Mouse (Mus musculus): ENCODE data around the gene Zfp280d. TPM values are rescaled to one million over a fixed set of nuclear protein-coding genes. Genes with fewer than 3 reads are reported as not detected.

The Zfp280d gene
- 41.2 and 49.3 TPM in 2 replicates for polyA plus RNA-seq (2016; fragmentation: Nextera tagmentation; extraction: Ambion mirVana)

DNA sequence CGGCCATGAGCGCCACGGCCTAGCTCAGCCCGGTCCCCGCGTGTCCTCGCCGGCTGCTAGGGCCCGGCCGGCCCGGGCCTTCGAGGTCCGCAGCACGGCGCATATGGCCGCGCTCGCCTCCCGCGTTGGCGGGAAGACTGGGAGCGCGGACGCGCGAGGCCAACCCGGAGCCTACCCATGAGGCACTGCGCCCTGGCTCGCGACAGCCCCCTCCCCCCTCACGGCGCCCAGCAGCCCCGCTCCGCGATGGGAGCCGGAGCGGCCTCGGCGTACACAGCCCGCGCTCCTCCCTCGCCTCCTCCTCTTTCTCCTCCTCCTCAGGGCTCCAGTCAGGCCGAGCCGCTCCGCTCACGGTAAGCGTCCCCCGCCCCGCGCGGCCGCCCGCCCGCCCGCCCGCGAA is at the start of gene Zfp280d:
Zfp280d (plus strand) TSS at position 184 of the 400 bp plus-strand sequence.
- Histone ChIP-seq H3K4me3 (peak within 1 kb of the TSS; percentile 77), H3K36me3 (peaks cover 6% of the 10 kb centered on the region; the same call in 1 of the 2 replicates), H3K9me3 (peaks cover 19% of the 10 kb centered on the region), H3K4me1 (replicated peaks) (peaks cover 18% of the 10 kb centered on the region), H3K27me3 (ENCODE audit: insufficient read depth, poor library complexity, severe bottlenecking) (peaks cover 13% of the 10 kb centered on the region; the same call in 1 of the 2 replicates), H3K27ac (peak within 1 kb of the TSS; percentile 99)
- WGBS = 1% methylated on average over 57 of the region's 57 CpGs
- peak; percentile 92 for DNase-seq (ENCODE audit: low spot score)

DNA sequence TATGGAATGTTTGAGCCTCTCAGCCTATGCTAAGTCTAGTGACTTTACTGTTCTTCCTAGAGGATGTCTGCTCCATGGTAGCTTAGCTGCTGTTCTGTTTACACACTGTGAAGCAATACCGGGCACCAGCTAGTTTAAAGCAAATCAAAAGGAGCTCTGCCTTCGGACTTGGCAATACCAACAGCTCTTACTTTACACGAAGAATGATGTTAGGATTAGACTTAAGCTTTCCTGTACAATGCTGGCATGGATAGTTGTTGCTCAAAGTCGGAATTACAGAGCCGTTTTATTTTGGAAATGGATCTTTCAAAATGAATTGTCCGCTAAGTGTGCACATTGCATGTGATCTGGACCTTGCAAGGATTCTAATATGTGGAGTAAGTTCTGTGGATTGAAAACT is 48.1 kb upstream of the Zfp280d start:
- DNase-seq (ENCODE audit: low spot score) = no peak
- Histone ChIP-seq H3K9me3 (peaks cover 9% of the 10 kb centered on the region), H3K36me3 (no peaks in the 10 kb centered on the region), H3K4me1 (replicated peaks) (no peaks in the 10 kb centered on the region), H3K27me3 (ENCODE audit: insufficient read depth, poor library complexity, severe bottlenecking) (no peaks in the 10 kb centered on the region), H3K4me3 (no peak overlapping the region), H3K27ac (no peak overlapping the region)
- 87% methylated on average over 6 of the region's 6 CpGs for WGBS

DNA sequence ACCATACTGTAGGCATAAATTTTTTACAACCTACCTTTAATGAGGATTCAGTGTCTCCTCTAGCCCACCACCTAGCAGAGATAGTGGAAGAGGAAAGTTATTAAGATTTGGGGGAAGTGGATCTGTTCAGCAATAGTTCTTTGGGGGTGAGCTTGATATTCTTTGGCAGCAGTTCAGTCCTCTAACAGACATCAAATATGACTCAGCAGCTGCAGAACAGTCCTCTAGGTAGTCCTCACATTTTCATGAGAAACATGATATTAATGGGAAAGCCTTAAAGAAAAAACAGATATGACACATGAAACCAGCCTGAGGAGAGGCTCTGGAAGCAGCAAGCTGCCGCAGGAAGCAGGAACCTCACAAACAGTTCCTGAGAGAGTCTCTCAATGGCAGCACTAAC is 22.0 kb upstream of the Zfp280d start:
- Histone ChIP-seq H3K9me3 (0 out of 2 replicates have a peak, but pooled peaks cover 4% of the 10 kb centered on the region), H3K4me3 (no peak overlapping the region), H3K27ac (no peak overlapping the region), H3K27me3 (ENCODE audit: insufficient read depth, poor library complexity, severe bottlenecking) (no peaks in the 10 kb centered on the region), H3K4me1 (replicated peaks) (no peaks in the 10 kb centered on the region), H3K36me3 (no peaks in the 10 kb centered on the region)
- no peak for DNase-seq (ENCODE audit: low spot score)
- WGBS = 93% methylated on average over 1 of the region's 1 CpGs

DNA sequence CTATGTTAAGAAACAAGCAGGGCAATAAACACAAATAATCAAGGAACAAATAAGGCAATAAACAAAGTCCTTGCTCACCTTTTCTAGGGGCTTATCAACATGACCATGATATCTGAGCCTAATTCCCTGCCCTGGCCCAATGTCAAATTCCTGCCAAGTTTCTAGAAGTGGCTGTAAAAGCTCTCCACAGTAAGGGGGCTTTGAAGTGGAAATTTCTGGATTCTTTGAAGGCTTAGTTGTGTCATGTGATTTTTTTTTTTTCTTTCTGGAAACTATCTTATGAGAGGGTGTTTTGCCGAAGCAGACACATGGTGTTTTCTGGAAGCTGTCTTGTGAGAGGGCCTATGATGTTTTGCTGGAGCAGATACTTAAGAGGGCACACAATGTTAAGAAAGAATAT is 19.4 kb upstream of the Zfp280d start:
- no peaks in the 10 kb centered on the region for H3K9me3 ChIP-seq
- no peaks in the 10 kb centered on the region for H3K27me3 ChIP-seq (ENCODE audit: insufficient read depth, poor library complexity, severe bottlenecking)
- WGBS = 90% methylated on average over 1 of the region's 1 CpGs
- DNase-seq (ENCODE audit: low spot score) = no peak
- no peak overlapping the region for H3K4me3 ChIP-seq
- H3K27ac ChIP-seq = no peak overlapping the region
- H3K36me3 ChIP-seq = no peaks in the 10 kb centered on the region
- 0 out of 2 replicates have a peak, but pooled peaks cover 2% of the 10 kb centered on the region for H3K4me1 ChIP-seq (replicated peaks)

DNA sequence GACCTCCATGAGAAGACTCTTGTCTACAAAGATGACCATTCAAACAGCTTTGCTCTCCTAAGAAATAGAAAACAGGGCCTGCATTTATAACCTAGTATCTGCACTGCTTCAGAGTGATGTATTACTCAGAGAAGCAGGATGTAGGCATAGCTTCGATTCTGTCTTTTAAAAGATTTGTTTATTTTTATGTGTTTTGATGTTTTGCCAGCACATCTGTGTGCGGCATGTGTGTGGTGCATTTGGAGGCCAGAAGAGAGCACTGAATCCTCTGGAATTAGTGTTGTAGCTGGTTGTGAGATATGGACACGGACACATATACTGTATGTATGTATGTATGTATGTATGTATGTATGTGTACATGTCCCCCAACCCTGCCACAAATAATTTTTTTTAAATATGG is 18.0 kb upstream of the Zfp280d start:
- Histone ChIP-seq H3K36me3 (no peaks in the 10 kb centered on the region), H3K4me3 (no peak overlapping the region), H3K27ac (no peak overlapping the region), H3K9me3 (no peaks in the 10 kb centered on the region), H3K27me3 (ENCODE audit: insufficient read depth, poor library complexity, severe bottlenecking) (no peaks in the 10 kb centered on the region), H3K4me1 (replicated peaks) (0 out of 2 replicates have a peak, but pooled peaks cover 3% of the 10 kb centered on the region)
- 88% methylated on average over 3 of the region's 3 CpGs for WGBS
- DNase-seq (ENCODE audit: low spot score) = no peak

DNA sequence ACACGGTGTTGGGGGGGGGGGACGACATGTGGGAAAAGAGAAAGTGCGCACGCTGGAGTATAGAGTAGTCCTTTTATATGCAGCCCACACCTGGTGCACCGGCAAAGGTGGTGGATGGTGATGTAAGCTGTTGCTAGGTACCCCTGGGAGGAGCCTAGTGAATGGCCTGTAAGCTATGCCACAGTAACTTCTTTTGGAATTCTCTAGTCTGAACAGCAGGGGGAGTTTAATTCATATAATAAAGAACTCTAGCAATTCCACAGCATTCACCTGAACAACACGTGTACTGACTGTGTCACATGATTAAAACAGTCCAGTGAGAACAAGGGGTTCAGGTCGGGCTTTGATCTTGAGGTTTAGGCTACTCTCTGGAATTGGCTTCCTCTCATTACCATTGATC is 14.3 kb upstream of the Zfp280d start:
- H3K4me3 ChIP-seq = no peak overlapping the region
- 0 out of 2 replicates have a peak, but pooled peaks cover 3% of the 10 kb centered on the region for H3K4me1 ChIP-seq (replicated peaks)
- 0 out of 2 replicates have a peak, but pooled peaks cover 3% of the 10 kb centered on the region for H3K9me3 ChIP-seq
- 0 out of 2 replicates have a peak, but pooled peaks cover 2% of the 10 kb centered on the region for H3K36me3 ChIP-seq
- 32% methylated on average over 7 of the region's 7 CpGs for WGBS
- H3K27ac ChIP-seq = no peak overlapping the region
- H3K27me3 ChIP-seq (ENCODE audit: insufficient read depth, poor library complexity, severe bottlenecking) = no peaks in the 10 kb centered on the region
- DNase-seq (ENCODE audit: low spot score) = no peak

DNA sequence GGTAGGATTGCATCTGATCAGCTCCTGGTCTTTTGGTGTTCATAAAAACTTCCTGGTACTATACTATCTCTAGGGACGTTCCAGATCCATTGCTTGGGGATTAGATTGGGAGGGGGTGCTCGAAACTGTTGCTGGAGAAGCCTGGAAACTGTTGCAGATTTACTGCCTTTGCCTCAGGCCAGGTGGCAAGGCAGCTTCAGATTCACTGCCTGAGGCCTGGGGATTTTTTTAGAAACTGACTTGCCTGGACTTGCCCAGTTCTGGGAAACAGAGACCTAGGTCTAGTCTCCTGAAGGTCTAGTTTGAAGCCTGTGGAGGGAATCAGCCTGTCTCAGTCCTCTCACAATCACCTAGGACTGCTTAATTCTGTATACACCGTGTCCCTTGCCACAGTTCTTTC is 9.8 kb upstream of the Zfp280d start:
- DNase-seq (ENCODE audit: low spot score) = no peak
- Histone ChIP-seq H3K27me3 (ENCODE audit: insufficient read depth, poor library complexity, severe bottlenecking) (no peaks in the 10 kb centered on the region), H3K27ac (no peak overlapping the region), H3K36me3 (0 out of 2 replicates have a peak, but pooled peaks cover 2% of the 10 kb centered on the region), H3K4me3 (no peak overlapping the region), H3K9me3 (peaks cover 15% of the 10 kb centered on the region; the same call in 1 of the 2 replicates), H3K4me1 (replicated peaks) (0 out of 2 replicates have a peak, but pooled peaks cover 3% of the 10 kb centered on the region)
- 74% methylated on average over 3 of the region's 3 CpGs for WGBS

DNA sequence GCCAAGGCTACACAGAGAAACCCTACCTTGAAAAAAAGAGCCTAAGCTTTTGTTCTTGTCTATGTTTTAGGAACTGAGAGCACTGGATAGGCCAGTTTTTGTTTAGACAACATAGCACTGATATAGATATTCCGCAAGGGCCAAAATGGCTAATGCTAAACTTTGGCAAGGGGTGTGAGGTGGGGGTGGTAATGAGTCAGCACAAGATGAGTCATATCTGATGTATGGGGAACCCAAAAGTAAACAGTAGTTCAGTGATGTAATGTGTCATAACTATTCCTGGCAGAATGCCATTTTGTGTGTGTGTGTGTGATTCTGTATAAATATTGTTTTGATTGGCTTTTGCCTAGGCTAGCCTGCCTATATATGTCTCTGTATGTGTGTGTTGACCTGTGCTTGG is 4.5 kb upstream of the Zfp280d start:
- no peaks in the 10 kb centered on the region for H3K36me3 ChIP-seq
- WGBS = 98% methylated on average over 1 of the region's 1 CpGs
- H3K4me3 ChIP-seq = no peak overlapping the region
- DNase-seq (ENCODE audit: low spot score) = no peak
- H3K9me3 ChIP-seq = peaks cover 33% of the 10 kb centered on the region
- H3K27me3 ChIP-seq (ENCODE audit: insufficient read depth, poor library complexity, severe bottlenecking) = peaks cover 13% of the 10 kb centered on the region; the same call in 1 of the 2 replicates
- H3K27ac ChIP-seq = no peak overlapping the region
- peaks cover 4% of the 10 kb centered on the region for H3K4me1 ChIP-seq (replicated peaks)

DNA sequence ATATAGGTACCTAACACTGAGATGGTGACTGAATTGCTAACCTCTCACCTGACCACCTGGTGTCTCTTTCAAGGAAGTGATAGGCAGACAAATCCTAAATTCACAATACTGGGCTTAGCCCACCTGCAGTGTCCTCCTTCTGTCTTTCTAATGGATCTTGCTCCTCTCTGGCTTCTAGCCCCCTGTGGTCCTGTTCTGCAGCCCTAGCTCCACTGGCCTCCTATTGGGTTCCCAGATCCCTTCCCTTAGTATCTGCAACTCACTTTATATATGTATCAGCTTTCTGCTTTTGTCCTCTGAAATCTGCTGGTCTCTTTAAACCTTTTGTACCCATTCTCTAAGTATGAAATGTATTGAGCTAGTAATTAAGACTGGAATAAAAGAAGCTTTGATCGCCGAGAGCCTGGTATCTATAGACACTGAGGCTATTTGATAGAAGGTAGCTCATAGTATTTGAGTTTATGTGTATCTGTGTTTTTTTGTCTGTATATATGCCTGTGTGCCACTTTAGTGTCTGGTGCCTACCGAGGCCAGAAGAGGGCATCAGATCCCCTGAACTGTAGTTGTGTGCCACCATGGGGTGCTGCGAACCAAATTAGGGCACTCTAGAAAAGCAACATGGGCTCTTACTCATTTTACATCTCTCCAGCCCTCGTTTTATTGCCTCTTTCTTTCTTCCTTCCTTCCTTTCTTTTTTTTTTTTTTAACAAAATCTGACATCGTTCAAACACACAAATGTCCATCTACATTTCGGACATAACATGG is 832 bp upstream of the Zfp280d start:
- Histone ChIP-seq H3K4me1 (replicated peaks) (peaks cover 18% of the 10 kb centered on the region), H3K9me3 (peaks cover 22% of the 10 kb centered on the region), H3K4me3 (no peak overlapping the region), H3K27ac (no peak overlapping the region), H3K36me3 (peaks cover 3% of the 10 kb centered on the region; the same call in 1 of the 2 replicates), H3K27me3 (ENCODE audit: insufficient read depth, poor library complexity, severe bottlenecking) (peaks cover 13% of the 10 kb centered on the region; the same call in 1 of the 2 replicates)
- 75% methylated on average over 7 of the region's 7 CpGs for WGBS
- DNase-seq (ENCODE audit: low spot score) = no peak

DNA sequence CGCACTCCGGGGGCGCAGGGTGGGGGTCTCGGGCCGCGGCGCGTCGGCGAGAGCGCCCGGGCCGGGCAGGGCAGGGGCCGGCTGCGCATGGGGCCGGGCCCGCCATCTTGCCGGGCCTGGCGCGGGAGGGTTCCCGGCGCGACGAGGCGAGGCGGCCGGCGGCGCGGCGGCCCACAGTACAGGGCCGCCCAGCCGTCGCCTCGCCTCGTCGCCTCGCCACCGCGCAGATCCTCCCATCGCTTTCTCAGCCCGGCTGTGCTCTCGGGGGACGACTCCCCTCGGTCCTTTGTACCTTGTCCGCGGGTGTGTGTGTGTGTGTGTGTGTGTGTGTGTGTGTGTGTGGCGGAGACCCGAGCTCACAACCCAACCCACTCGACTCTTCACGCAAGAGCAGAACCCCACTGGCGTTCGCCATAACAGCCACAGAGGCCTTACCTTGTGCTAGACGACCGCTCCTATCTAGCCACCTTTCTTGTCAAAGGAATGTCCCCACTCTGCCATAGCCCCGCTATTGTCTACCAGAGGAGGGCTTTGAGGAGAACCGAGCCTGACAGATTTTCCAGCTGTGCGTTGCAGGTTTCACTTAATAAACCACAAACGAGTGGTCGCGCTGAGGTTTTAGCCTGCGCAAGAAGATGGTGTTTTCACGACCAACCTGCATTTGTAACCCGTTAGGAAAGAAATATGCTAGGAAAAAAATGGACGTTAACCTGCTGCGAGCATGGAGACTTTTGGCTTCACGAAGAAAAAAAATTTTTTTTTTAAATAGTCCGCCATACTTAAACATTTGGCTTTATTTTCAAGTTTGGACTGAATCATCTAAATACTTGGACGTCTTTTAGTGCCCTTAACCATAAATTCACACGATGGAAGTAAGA is 680 bp downstream of the Zfp280d start:
- Histone ChIP-seq H3K9me3 (peaks cover 21% of the 10 kb centered on the region), H3K4me1 (replicated peaks) (peaks cover 18% of the 10 kb centered on the region), H3K4me3 (peak overlapping the region; percentile 77), H3K36me3 (peaks cover 11% of the 10 kb centered on the region; the same call in 1 of the 2 replicates), H3K27ac (peak overlapping the region; percentile 99), H3K27me3 (ENCODE audit: insufficient read depth, poor library complexity, severe bottlenecking) (peaks cover 13% of the 10 kb centered on the region; the same call in 1 of the 2 replicates)
- peak; percentile 78 for DNase-seq (ENCODE audit: low spot score)
- 2% methylated on average over 70 of the region's 70 CpGs for WGBS

DNA sequence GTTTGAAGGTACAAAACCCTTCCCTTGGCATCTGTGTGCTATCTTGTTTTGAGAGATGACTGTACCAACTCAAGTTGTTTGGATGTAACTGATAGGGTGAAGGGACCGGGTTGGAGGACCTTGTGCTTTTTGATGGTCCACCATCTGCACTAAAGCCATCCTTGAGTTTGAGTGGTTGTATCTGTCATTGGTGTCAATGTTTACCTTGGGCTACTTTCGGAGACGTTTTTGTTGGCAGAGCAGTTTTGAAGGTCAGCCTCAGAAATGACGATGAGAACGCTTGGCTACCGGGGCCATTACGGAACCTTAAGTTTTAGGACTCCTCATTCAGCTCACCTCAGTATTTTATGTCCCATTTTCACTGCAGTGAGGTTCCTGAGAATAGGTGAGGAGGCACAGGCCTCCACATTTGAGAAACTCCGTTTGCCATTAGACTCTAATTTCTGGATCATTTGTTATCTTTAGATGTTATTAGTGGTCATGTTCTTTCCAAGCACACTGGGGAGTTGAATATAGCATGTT is 1.4 kb downstream of the Zfp280d start:
- H3K27ac ChIP-seq = peak overlapping the region; percentile 99
- H3K4me3 ChIP-seq = peak overlapping the region; percentile 77
- peaks cover 18% of the 10 kb centered on the region for H3K36me3 ChIP-seq
- H3K9me3 ChIP-seq = peaks cover 21% of the 10 kb centered on the region
- H3K27me3 ChIP-seq (ENCODE audit: insufficient read depth, poor library complexity, severe bottlenecking) = peaks cover 13% of the 10 kb centered on the region; the same call in 1 of the 2 replicates
- peaks cover 18% of the 10 kb centered on the region for H3K4me1 ChIP-seq (replicated peaks)
- 60% methylated on average over 8 of the region's 8 CpGs for WGBS
- peak; percentile 29 for DNase-seq (ENCODE audit: low spot score)

DNA sequence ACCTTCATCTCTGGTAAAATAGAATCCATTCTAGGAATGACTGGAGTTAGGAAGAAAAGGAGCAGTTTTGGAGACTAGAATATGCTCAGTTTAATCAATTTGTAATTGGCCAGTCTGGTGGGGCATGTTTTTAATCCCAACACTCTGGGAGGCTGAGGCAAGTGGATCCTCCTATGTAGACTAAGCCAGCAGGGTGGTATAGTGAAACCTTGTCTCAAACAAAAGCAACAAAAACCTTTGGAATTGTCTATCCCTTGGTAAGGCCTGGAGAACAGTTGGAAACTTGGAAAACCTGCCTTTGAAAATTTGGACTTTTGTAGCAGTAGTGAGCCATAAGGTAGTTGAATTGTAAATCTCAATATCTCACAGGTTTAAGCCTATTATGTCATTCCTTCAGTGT is 2.3 kb downstream of the Zfp280d start:
- peaks cover 24% of the 10 kb centered on the region for H3K9me3 ChIP-seq
- H3K4me3 ChIP-seq = peak overlapping the region; percentile 77
- no peak overlapping the region for H3K27ac ChIP-seq
- peaks cover 13% of the 10 kb centered on the region; the same call in 1 of the 2 replicates for H3K27me3 ChIP-seq (ENCODE audit: insufficient read depth, poor library complexity, severe bottlenecking)
- H3K4me1 ChIP-seq (replicated peaks) = peaks cover 18% of the 10 kb centered on the region
- DNase-seq (ENCODE audit: low spot score) = no peak
- peaks cover 25% of the 10 kb centered on the region for H3K36me3 ChIP-seq

Data from hindbrain, embryonic 10.5 days (tissue).